31 mouse cellular contexts compared by ENCODE assay signal in genomic region chr11:13436433-13436832, GRCm38 (mm10).
"Had no signal": no experiment of that assay in that cellular context is flagged by ENCODE, and none has a peak within 500 bp of the region (broad histone marks: within the 10 kb centered on the region; RNA-seq: fewer than 3 reads in every experiment).

No protein-coding gene starts in this region.

- DNase-seq: left cerebral cortex, postnatal 4 days; liver; liver, embryonic 13.5 days; liver, postnatal 0 days; lung, adult 18-20 months; lung, adult 2 months; lung, embryonic 14.5 days; lung, postnatal 10 days; lung, postnatal 14 days; lung, postnatal 36 days; lung, postnatal 4 days; midbrain, embryonic 14.5 days had no signal

- H3K9ac ChIP-seq: limb, embryonic 12.5 days; limb, embryonic 13.5 days; limb, embryonic 15.5 days; liver, embryonic 12.5 days; liver, embryonic 13.5 days; liver, embryonic 14.5 days; liver, embryonic 15.5 days; liver, postnatal 0 days; lung, embryonic 14.5 days; lung, embryonic 15.5 days; midbrain, embryonic 12.5 days; midbrain, embryonic 13.5 days; midbrain, embryonic 15.5 days had no signal

- H3K36me3 ChIP-seq: limb, embryonic 10.5 days; limb, embryonic 12.5 days; limb, embryonic 13.5 days; limb, embryonic 15.5 days; liver, embryonic 12.5 days; liver, embryonic 13.5 days; liver, embryonic 15.5 days; lung, embryonic 15.5 days; midbrain, embryonic 10.5 days; midbrain, embryonic 12.5 days; midbrain, embryonic 13.5 days; midbrain, embryonic 15.5 days had no signal

- H3K27me3 ChIP-seq: limb, embryonic 12.5 days; limb, embryonic 13.5 days; limb, embryonic 15.5 days; liver, embryonic 12.5 days; liver, embryonic 13.5 days; liver, embryonic 15.5 days; lung, embryonic 15.5 days; megakaryocyte, embryonic 14.5 days; midbrain, embryonic 12.5 days; midbrain, embryonic 13.5 days; midbrain, embryonic 15.5 days had no signal

- H3K4me1 ChIP-seq: limb, embryonic 10.5 days; limb, embryonic 12.5 days; limb, embryonic 13.5 days; limb, embryonic 15.5 days; liver, embryonic 12.5 days; liver, embryonic 13.5 days; liver, embryonic 15.5 days; lung, embryonic 15.5 days; megakaryocyte, embryonic 14.5 days; midbrain, embryonic 10.5 days; midbrain, embryonic 12.5 days; midbrain, embryonic 13.5 days; midbrain, embryonic 15.5 days had no signal

- H3K4me2 ChIP-seq: limb, embryonic 12.5 days; limb, embryonic 13.5 days; limb, embryonic 15.5 days; liver, embryonic 11.5 days; liver, embryonic 12.5 days; liver, embryonic 13.5 days; liver, embryonic 15.5 days; lung, embryonic 14.5 days; lung, embryonic 15.5 days; midbrain, embryonic 11.5 days; midbrain, embryonic 12.5 days; midbrain, embryonic 13.5 days; midbrain, embryonic 15.5 days had no signal

- H3K9me3 ChIP-seq: limb, embryonic 10.5 days; limb, embryonic 12.5 days; limb, embryonic 13.5 days; limb, embryonic 15.5 days; liver, embryonic 12.5 days; liver, embryonic 13.5 days; liver, embryonic 15.5 days; lung, embryonic 15.5 days; megakaryocyte, embryonic 14.5 days; midbrain, embryonic 10.5 days had no signal

- H3K4me3 ChIP-seq: limb, embryonic 10.5 days; limb, embryonic 12.5 days; limb, embryonic 13.5 days; limb, embryonic 15.5 days; liver, embryonic 12.5 days; liver, embryonic 13.5 days; liver, embryonic 15.5 days; lung, embryonic 15.5 days; megakaryocyte, embryonic 14.5 days; midbrain, embryonic 10.5 days; midbrain, embryonic 12.5 days; midbrain, embryonic 13.5 days; midbrain, embryonic 15.5 days; myocyte had no signal

- ATAC-seq: liver, embryonic 12.5 days; liver, postnatal 0 days; lung, postnatal 0 days; midbrain, embryonic 13.5 days; midbrain, embryonic 15.5 days; midbrain, embryonic 16.5 days had no signal

- H3K27ac ChIP-seq: limb, embryonic 10.5 days; limb, embryonic 12.5 days; limb, embryonic 13.5 days; limb, embryonic 15.5 days; liver, embryonic 12.5 days; liver, embryonic 13.5 days; liver, embryonic 14.5 days; liver, embryonic 15.5 days; lung, embryonic 15.5 days; macrophage; midbrain, embryonic 10.5 days; midbrain, embryonic 12.5 days; midbrain, embryonic 13.5 days; midbrain, embryonic 15.5 days had no signal
